Mouse (Mus musculus) urinary bladder, adult 2 months (tissue): Measurements from ENCODE around the gene Vps33a. TPM values are rescaled to one million over a fixed set of nuclear protein-coding genes. Genes with fewer than 3 reads are reported as not detected.

Experiments
- DNase-seq: peaks from one replicate; pipeline ENCODE4 v3.0.0; 2022; ENCODE audit warnings: low spot score
- polyA plus RNA-seq: library from polyadenylated mRNA; depleted of rRNA; stranded (reverse); fragments of >200 nt; gene quantifications from 2 replicates; pipeline ENCODE4 v1.2.3, GENCODE M21; 2012; rRNA removed

Gene Vps33a
- 14.6 and 17.7 TPM in 2 replicates for polyA plus RNA-seq

DNA sequence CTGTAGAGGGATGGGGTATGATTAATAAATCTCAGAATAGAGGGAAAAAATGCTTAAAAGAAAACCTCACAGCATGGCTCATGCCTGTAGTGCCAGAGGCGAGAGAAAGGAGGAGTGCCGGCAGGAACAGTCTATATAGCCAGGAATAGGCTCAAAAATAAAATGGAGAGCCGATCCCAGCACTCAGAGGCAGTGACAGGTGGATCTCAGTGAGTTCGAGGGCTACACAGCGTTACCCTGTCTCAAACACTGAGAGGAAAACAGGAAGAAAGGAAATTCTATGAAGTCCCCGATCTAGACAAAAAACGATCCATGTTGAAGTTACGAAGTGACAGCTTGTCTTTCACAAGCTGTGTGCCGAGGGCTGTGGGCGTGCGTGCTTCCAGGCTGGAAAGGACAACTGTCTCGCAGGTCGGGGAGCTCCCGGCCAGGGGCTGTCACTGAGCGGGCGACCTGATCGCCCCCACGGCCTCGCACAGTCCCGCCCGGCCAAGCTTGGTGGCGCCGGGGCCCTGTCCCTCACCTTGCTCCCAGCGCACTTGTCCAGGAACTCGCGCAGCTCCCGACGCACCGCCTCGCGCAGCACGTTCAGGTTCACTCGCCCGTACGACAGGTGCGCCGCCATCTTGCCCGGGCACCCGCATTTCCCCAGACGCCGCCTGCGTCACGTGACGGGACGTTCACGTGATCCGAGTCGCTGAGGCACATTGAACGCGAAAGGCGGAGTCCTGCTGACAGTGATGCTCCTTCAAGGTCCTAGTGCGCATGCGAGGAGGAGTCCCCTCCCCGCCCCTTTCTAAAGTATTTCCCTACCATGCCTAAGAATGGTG is at the start of gene Vps33a:
Gene Vps33a, minus strand, starts transcription at position 682 of the 830 bp plus-strand sequence.
- peak; percentile 96 for DNase-seq

DNA sequence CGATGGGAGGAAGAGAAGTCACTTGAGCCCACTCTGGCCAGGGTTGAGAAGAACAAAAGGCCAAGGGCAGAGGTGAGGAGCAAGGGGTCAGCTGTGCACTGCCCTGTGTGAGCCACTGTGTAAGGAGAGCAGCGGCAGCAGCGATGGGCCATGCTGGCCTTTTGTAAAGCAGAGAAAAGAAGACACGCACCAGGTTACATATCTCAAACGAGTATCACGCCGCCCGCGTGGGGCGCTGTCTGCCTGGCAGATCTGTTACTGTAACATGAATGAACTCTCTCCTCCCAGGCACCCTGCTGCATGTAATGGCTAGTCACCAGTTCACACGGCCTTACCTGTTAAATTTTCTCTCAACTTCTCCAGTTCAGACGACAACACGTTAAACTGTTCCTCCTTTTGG is 49.6 kb upstream of the Vps33a start:
- DNase-seq = no peak

DNA sequence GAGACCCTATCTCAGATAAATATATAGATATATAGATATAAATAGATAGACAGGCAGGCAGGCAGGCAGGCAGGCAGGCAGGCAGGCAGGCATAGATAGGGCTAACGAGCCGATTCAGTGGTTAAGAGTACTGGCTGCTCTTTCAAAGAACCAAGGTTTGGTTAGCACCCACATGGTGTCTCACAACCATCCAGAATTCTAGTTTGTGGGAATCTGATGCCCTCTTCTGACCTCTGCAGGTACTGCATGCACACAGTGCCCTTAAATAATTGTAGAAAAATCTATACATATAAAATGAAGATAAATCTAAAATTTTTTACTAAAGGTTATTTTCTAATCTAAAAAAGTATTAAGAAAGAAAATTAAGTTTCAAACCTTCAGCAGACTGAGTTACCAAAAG is 45.7 kb upstream of the Vps33a start:
- no peak for DNase-seq

DNA sequence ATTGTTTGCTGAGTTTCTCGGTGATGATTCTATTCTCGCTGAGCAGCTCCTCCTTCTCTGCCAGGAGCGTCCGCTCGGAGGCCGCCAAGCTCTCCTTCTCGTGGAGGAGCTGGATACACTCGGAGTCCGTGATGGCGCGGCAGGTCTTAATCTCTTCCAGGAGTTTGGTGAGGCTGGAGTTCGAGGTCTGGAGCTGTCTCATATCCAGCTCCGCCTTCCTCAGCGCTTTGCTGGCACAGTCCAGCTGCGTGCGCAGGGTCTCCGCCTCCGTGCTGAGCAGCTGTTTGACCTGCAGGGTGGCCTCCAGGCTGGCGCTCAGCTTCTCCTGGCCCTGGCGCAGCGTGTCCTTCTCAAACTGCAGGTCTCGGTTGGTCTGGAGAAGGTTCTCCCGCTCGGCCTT is 41.4 kb upstream of the Vps33a start:
- no peak for DNase-seq

DNA sequence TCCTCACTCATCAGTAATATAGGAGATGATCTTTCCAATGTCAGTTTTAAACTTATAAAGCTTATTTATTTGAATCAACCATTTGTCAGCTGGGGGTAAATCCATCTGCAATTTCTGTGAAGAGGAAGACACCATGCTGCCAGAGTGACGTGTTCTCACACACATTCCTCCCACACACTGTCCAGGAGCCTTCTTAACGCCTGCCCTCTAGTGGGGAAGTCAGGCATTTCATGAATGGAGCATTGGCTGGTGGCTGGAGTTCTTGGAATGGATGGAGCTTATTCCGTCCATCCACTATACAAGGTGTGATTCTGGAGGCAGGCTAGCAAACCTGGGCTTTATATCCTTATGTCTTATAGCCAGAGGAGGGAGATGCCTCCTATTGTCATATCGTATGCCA is 37.0 kb upstream of the Vps33a start:
- no peak for DNase-seq

DNA sequence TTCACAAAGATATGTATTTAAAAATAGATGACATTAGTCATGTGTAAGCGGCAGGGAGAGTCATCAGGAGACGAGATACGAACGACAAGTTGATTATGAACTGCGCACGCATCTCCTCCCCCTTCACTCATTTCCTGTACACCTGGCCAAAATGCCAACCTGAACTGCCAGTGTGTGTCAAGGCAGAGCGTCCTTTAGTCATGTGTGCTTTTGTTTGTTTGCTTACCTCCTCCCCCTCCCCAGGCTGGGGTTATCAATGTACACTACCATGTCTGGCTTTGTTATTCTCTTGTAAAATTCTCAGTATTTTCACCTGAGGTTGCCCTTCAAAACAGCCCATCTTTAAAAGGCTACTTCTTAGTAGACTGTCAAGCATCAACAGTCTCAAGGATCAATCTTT is 36.6 kb upstream of the Vps33a start:
- DNase-seq = no peak

DNA sequence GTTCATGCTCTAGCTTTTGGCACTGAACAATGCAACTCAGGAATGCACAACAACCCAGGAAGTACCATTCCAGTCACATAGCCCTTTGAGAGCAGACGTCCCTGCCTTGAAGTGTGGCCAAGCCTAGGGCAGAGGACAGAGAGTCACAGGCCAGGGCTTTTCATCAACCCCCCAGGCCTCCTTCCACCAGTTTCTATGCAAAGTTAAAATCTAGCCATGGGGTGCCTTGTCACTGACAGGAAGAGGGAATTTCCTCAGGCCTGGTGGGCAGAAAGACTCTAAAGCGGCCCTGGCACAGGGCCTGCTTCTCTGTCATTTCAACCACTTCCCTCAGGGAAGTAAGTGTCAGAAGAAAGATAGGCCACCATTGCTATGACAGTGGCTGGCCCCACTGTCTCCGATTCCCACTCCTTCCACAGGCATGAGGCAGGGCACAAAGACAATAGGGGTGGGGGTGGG is 34.4 kb upstream of the Vps33a start:
- no peak for DNase-seq

DNA sequence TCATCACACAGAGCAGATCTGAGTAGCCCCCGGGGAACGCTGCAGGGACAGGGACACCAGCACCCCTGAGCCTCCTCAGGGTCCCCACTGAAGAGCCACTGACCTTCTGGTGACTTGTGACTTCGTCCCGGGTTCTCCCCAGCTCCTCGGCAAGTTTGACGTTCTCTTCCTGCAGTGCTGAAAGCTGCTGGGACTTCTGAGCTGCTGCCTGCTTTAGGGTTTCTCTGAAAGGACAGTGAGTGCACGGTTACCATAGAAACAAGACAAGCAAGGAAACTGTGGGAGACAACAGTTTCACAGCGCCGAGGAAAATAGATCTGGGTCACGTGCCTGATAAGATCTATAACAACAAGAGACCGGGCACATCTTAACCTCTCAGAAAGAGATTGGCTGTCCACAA is 30.7 kb upstream of the Vps33a start:
- no peak for DNase-seq

DNA sequence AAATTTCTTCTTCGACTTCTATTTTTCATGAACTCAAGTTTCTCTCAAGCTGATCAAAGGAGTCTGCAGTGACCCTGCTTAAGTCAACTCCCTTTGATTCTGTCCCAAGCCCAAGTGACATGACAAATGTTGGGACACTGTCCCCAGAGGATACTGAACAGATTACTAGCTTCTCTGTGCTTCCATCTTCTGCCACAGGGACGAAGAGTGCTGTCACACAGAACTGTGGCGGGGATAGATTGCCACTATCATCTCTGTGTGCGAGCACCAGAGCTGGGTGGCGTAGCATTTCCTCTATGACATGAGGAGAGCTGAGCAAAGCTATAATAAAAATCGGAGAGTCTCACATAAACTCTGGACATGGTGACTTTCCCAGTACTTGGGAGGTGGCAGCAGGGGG is 29.3 kb upstream of the Vps33a start:
- DNase-seq = no peak

DNA sequence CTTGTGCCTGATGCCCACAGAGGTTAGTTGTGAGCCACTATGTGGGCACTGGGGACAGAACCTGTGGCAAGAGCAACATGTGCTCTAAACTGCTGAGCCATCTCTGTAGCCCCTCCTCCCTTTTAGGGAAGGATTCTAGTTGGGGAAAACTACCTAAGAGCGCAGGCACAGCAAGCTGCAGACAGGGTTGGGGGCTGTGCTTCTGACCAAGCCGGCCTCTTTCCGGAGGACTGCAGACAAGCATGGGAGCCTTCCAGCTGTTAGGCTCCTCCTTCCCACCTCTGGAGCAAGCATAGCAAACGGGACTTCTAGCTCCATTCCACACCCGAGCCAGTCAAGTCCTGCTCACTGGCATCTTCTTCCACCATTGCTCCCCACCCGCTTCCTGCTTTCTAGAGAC is 26.5 kb upstream of the Vps33a start:
- DNase-seq = no peak

DNA sequence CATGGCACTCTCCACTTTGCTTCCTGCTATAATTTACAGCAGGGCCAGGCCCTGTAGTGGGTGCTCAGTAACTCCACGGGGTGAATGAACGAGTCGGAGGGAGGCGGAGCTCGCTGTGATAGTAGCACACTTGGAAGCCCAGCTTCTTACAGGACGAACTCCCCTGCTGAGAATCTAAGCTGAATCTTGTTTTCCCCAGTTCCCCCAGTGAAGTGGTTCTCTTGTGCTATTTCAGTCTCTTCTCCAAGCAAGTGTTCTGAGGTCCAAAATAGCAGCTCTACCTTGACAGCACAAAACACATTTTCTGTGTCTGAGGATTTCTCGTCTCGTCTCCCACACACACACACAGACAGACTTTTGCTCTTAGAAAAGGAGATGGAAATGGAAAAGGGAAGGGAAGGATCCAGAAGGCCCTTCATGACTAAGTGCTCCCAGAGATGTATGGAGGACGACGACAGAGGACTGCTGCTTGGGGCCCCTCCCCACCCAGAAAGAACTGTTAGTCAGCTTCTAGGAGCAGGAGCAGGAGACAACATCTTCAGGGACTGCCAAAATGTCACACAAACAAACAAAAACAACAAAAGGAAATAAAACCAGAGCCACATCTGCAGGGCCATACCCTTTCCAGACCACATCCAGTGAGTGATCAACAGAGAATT is 20.9 kb upstream of the Vps33a start:
- no peak for DNase-seq

DNA sequence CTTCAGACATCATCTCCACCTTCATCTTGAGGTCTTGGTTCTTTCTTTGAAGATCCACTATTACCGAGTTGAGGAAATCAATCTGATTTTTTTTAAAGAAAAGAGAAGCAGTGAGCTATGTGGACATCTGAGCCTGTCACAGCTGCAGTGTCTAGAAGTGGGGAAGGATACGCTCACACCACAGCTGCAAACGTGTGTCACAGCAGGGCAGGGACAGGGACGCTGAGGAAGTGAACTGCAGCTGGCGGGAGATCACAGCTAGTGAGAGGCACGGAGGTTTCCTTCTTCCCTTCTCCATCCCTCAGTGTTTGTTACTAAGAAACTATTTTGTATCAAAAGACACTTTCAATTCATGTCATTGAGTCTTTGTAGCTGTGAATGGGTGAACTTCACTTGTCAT is 7.2 kb upstream of the Vps33a start:
- no peak for DNase-seq

DNA sequence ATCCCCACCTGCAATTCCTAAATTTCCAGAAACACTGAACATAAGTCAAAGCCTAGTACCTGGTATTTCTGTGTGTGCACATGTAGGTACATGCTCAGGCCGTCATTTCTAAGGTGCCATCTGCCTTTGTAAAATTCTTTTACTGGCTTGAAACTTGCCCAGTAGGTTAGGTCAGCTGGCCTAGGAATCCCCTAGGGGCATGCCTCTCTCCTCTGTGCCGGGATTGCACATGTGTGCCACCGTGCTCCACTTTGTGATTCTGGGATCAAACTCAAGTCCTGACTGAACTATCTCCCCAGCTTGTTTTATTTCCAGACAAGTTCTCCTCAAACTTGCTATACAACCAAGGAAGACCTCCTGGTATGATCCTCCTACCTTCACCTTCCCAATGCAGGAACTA is 3.9 kb upstream of the Vps33a start:
- DNase-seq = no peak

DNA sequence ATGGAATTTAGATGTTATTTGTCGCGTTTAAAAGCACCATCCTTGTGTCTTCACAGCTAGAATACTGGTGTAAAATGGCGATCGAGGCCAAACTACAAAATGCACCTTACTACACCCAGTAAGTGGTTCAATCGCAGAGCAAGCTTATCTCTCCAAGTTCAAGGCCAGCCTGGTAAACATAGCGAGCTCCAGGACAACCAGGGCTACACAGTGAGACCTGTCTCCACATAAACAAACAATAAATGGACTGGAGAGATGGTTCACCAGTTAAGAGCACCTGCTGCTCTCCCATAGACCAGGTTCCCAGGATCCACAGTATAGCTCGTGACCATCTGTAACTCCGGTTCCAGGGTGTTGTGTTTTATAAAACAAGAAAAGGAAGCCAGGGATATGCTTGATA is 524 bp upstream of the Vps33a start:
- DNase-seq = no peak

DNA sequence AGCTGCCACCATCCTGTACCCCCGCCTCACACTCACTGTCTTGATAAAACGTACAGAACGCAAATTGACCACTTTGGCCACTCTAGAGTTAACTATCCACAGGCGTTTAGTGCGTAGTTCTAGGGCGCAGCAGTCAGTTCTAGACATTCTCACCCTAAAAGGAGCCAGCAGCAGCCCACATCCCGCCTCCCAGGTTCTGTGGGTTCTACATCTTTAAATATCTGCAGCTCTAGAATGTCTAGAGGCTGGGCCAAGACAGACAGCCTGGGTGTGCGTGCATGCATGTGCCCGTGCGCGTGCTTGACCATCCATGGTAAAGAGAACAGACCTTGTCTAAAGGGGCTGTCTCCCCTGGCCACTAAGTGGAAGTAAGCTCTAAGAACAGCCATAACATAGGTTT is 11.7 kb downstream of the Vps33a start:
- no peak for DNase-seq

DNA sequence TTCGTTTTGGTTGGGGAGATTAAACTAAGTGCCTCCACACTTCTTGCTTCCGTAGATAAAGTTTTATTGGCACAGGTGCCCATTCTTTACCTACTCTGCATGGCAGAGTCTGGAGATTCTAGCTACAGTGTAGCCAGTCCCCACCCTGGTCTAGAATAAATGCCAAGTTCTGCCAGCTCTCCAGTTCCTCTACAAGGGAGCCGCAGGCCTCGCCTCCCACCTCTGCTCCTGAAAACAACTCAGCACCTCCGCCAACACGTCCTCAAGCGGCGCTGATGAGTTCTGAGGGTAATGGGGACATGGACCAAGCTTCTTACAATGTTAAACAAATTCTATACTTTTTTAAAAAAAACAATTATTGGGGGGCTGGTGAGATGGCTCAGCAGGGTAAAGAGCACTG is 13.2 kb downstream of the Vps33a start:
- no peak for DNase-seq

DNA sequence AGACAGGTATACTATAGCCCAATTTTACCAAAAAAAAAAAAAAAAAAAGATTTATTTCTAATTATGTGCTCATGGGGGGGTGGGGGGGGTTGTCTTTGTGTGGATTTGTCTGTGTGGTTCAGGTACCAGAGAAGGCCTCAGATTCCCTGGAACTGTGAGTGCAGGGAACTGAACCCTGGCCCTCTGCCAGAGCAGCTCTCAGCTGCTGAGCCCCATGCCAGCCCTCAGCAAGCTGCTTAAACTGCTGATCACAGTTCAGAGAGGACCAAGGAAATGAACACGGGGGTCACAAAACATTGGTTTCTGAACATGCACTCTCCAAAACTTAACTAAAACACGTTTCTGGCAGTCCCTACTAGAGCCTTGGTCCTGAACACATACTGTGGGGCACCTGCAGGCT is 16.4 kb downstream of the Vps33a start:
- DNase-seq = no peak

DNA sequence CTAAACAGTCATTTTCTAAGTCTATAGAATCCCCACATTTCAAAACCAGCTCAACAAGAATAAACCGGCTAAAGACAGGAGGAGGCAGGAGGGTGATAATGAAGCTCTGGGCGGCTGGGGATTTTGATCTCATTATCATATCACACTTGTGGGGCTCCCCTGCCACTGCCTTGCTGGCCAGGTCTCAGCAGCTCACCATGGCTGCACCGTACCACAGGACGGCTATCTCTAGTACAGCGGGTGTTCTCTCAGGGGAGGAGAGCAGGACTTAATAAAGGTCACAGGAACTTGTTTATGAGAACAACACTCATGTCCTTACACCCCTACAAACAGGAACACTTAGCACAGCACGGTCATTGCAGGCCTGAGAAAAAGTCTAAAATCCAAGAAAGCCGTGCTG is 17.1 kb downstream of the Vps33a start:
- DNase-seq = no peak

DNA sequence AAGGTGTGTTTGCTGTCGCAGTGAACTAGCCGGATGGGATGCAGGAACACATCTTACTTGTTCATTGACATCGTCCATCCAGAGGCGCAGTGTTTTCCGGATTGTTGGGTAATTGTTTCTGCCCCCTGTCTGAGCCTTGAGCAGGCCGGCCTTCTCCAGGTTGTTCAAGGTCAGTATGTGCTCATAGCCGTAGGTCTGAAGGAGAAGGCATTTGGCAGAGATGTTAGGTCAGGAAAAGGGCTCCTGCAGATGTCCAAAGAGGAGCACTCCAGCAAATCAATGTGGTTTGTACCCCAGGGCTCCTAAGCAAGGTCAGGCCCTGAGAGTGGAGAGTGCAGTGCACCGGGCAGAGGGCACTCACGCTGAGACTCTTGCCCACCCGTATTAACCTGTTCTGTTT is 39.0 kb downstream of the Vps33a start:
- DNase-seq = no peak

DNA sequence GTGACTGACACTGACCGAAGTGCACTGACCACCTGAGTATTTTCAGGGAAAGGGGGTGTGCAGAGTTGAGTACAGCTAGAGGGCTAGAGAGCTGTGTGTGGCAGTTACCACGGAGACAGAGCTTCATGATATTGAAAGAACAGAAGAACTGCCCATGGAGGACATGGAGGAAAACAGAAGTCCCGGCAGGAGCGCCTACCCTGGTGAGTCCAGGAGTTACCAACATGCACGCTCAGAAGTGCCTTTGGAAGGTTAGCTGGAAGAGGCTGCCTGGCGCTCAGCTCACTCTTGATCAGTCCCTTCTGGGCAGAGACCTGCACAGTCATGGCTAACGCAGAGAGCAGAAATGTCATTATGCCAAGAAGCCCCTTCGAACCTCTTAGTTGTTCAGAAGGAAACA is 42.8 kb downstream of the Vps33a start:
- no peak for DNase-seq

DNA sequence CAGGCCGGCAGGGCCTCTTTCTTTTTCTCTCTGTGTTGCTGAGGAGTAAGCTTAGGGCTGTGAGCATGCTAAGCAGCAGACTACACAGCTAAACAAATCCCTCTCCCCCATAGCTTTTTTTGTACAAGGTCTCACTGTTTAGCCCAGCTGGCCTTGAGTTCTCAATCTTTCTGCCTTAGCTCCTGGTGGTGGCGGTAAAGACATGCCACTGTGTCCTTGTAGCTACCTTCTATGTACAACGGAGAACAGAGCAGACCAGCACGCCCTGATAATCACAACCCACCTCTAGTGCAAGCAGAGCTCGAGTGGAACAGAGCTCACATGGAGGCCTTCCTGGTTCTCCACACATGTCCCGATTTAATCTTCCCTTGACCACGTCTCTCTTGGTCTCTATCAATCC is 44.2 kb downstream of the Vps33a start:
- DNase-seq = no peak

DNA sequence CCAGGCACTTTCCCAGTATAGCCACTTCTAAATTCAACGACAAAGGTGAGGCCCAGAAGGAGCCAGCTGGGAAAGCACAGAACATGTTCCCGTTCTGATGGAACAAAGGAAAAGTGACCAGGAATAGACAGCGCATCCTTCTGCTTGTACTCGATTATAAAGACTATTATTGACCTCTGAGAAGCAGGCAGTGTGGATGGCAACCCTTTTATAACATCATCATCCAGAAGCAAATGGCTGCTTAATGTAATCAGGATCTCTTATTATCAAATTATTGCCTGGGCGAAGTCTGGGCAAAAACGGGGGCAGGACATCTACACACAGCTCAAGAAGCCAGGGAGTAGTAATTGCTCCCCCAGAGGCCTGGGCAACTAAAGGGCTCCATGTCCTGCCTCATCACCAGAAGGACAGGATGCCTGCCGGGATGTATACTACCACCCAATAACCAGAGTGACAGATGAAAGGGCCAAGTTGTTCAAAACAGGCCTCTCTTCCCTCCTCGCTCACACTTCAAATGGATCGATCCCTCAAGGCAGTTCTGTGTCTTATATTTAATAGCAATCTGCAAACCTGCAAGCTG is 46.8 kb downstream of the Vps33a start:
- DNase-seq = no peak

DNA sequence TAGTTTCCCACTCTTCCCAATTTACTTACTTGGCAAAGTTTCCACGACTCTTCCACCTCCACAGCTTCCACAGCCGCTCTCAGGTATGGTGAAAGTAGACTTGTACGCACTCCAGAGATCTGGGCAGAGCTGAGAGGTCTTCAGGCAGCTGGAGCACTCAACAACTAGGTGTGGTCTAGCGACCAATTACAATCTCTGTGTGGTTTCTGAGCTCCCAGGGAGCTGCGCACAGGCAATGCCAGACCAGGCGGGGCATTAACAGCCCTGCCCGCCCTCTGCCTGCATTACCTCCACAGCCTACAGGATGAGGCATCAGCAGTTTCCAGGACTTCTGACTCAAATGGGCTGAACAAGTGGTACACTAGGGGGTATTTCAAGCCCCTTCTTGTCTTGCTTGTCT is 47.6 kb downstream of the Vps33a start, which contains the start of gene Gm49027:
Gene Gm49027, minus strand, starts transcription at position 208 of the 400 bp plus-strand sequence.
- no peak for DNase-seq
